In genomic region chr3:108851554-108851953, GRCm38 (mm10) we compare ENCODE assay signal across 21 mouse cellular contexts. TPM values are rescaled to one million over a fixed set of nuclear protein-coding genes. Genes with fewer than 3 reads are reported as not detected.
A peak's percentile ranks its signal among the peaks of the same experiment; 100 is the strongest.
DNase-seq lines count a peak whose midpoint lies in the region; ATAC-seq and TF ChIP-seq lines count a peak whose summit lies in the region.
"Had no signal": no experiment of that assay in that cellular context is flagged by ENCODE, and none has a peak within 500 bp of the region (broad histone marks: within the 10 kb centered on the region; RNA-seq: fewer than 3 reads in every experiment).

No protein-coding gene starts in this region.

- intact Hi-C loops in gastrocnemius, postnatal 36 days (cut with DNase I) = loop anchor here (10.0 kb wide), 1 partner anchor 213 kb away; no protein-coding TSS in a partner anchor

- no peak for DNase-seq in hindbrain, postnatal 0 days (ENCODE audit: low spot score)
- no peak for DNase-seq in hindbrain, embryonic 10.5 days (ENCODE audit: low spot score)
- DNase-seq in 3T3-L1 (ENCODE audit: low read depth, low spot score) (peak; percentile 35), MEL (ENCODE audit: low read depth, low spot score) (no peak)
- no peak for DNase-seq in gastrocnemius, postnatal 36 days
- DNase-seq in kidney, postnatal 25 days = no peak
- no peak for DNase-seq in thymus, postnatal 36 days
- DNase-seq: cerebellum, adult 9-11 months; cerebellum, postnatal 36 days; heart, postnatal 10 days; heart, postnatal 4 days; kidney, adult 18-20 months had no signal

- no peaks in the 10 kb centered on the region for H3K36me3 ChIP-seq in hindbrain, postnatal 0 days (ENCODE audit: insufficient read depth, low read length)
- no peaks in the 10 kb centered on the region for H3K36me3 ChIP-seq in hindbrain, embryonic 10.5 days
- peaks cover 0 to 8% of the 10 kb centered on the region in 2 experiments; a peak in 2 of 4 replicates for H3K36me3 ChIP-seq in MEL (ENCODE audit: control insufficient read depth in 1 of 2, insufficient read depth in 2 of 2, low read length in 2 of 2)
- no peaks in the 10 kb centered on the region for H3K36me3 ChIP-seq in intestine, embryonic 15.5 days
- H3K36me3 ChIP-seq: embryonic facial prominence, embryonic 13.5 days; forebrain, embryonic 10.5 days; forebrain, embryonic 15.5 days; G1E; heart, embryonic 10.5 days had no signal

- H3K79me2 ChIP-seq in MEL (ENCODE audit: control insufficient read depth, insufficient read depth, low read length, poor library complexity) = no peaks in the 10 kb centered on the region

- H3K27ac ChIP-seq in hindbrain, postnatal 0 days = no peak overlapping the region
- H3K27ac ChIP-seq in hindbrain, embryonic 10.5 days = no peak overlapping the region
- no peak overlapping the region for H3K27ac ChIP-seq in MEL (ENCODE audit: control insufficient read depth, low read depth, low read length)
- 0 out of 2 replicates have a peak overlapping the region, but pooled peaks have one; percentile 2 for H3K27ac ChIP-seq in intestine, embryonic 15.5 days
- H3K27ac ChIP-seq: embryonic facial prominence, embryonic 13.5 days; forebrain, embryonic 10.5 days; forebrain, embryonic 15.5 days; heart, embryonic 10.5 days; hindbrain, embryonic 14.5 days had no signal

- no peaks in the 10 kb centered on the region for H3K4me1 ChIP-seq in hindbrain, postnatal 0 days (ENCODE audit: insufficient read depth, low read length)
- H3K4me1 ChIP-seq in hindbrain, embryonic 10.5 days (replicated peaks) = peaks cover 18% of the 10 kb centered on the region
- H3K4me1 ChIP-seq in MEL (ENCODE audit: control insufficient read depth in 1 of 2, insufficient read depth in 2 of 2, low read length in 2 of 2) = peaks cover 4 to 23% of the 10 kb centered on the region in 2 experiments; a peak in 2 of 4 replicates
- peaks cover 16% of the 10 kb centered on the region; the same call in 1 of the 2 replicates for H3K4me1 ChIP-seq in intestine, embryonic 15.5 days (replicated peaks)

- 86% methylated on average over 3 of the region's 3 CpGs for WGBS in hindbrain, postnatal 0 days
- WGBS in hindbrain, embryonic 10.5 days = 89% methylated on average over 3 of the region's 3 CpGs
- WGBS in intestine, embryonic 15.5 days = 45% methylated on average over 3 of the region's 3 CpGs

- H3K9me3 ChIP-seq in hindbrain, postnatal 0 days (ENCODE audit: low read length) = no peaks in the 10 kb centered on the region
- H3K9me3 ChIP-seq in hindbrain, embryonic 10.5 days = no peaks in the 10 kb centered on the region
- H3K9me3 ChIP-seq in MEL (replicated peaks; ENCODE audit: insufficient read depth, low read length) = no peaks in the 10 kb centered on the region
- no peaks in the 10 kb centered on the region for H3K9me3 ChIP-seq in intestine, embryonic 15.5 days
- H3K9me3 ChIP-seq: embryonic facial prominence, embryonic 13.5 days; forebrain, embryonic 10.5 days; forebrain, embryonic 15.5 days; G1E; heart, embryonic 10.5 days had no signal

- no peak for TF ChIP-seq CTCF in hindbrain, postnatal 0 days (IDR thresholded peaks at IDR 0.05; ENCODE audit: low read depth)
- TF ChIP-seq CTCF in MEL (IDR thresholded peaks at IDR 0.05 in 2 of 3, conservative IDR thresholded peaks at IDR 0.05 in 1 of 3; ENCODE audit: control insufficient read depth in 1 of 3, insufficient read depth in 1 of 3, low read depth in 2 of 3, low read length in 3 of 3, poor library complexity in 1 of 3, severe bottlenecking in 1 of 3) = no peak; a peak in 1 of 6 replicates

- H3K9ac ChIP-seq in hindbrain, postnatal 0 days (replicated peaks; ENCODE audit: low read length) = no peak overlapping the region
- H3K9ac ChIP-seq in MEL (ENCODE audit: control insufficient read depth, low read depth, low read length, poor library complexity, severe bottlenecking) = no peak overlapping the region
- no peak overlapping the region for H3K9ac ChIP-seq in intestine, embryonic 15.5 days
- H3K9ac ChIP-seq: embryonic facial prominence, embryonic 13.5 days; forebrain, embryonic 15.5 days; hindbrain, embryonic 14.5 days had no signal

- ATAC-seq in hindbrain, postnatal 0 days = 0 out of 2 replicates have a peak, but pooled peaks have one; percentile 1
- ATAC-seq in intestine, embryonic 15.5 days = peak; percentile 72
- ATAC-seq: activated CD4-positive, CD25-positive, alpha-beta regulatory T cell, adult 4 months; forebrain, embryonic 15.5 days; Patski had no signal

- no peak overlapping the region for H3K4me3 ChIP-seq in hindbrain, postnatal 0 days (ENCODE audit: low read length)
- no peak overlapping the region for H3K4me3 ChIP-seq in hindbrain, embryonic 10.5 days
- H3K4me3 ChIP-seq in MEL (ENCODE audit: control insufficient read depth in 1 of 2, insufficient read depth in 1 of 2, low read depth in 2 of 2, low read length in 2 of 2) = no peak overlapping the region
- no peak overlapping the region for H3K4me3 ChIP-seq in intestine, embryonic 15.5 days (replicated peaks)
- H3K4me3 ChIP-seq: embryonic facial prominence, embryonic 13.5 days; forebrain, embryonic 10.5 days; forebrain, embryonic 15.5 days; heart, embryonic 10.5 days had no signal

- no peak overlapping the region for H3K4me2 ChIP-seq in hindbrain, postnatal 0 days (ENCODE audit: low read depth, low read length)
- no peak overlapping the region for H3K4me2 ChIP-seq in intestine, embryonic 15.5 days (replicated peaks)
- H3K4me2 ChIP-seq: embryonic facial prominence, embryonic 13.5 days; forebrain, embryonic 15.5 days; hindbrain, embryonic 14.5 days had no signal

- no peak for TF ChIP-seq EP300 in MEL (IDR thresholded peaks at IDR 0.05; ENCODE audit: low read depth in 1 of 2, low read length in 2 of 2)

- no peak for TF ChIP-seq RAD21 in MEL (IDR thresholded peaks at IDR 0.05; ENCODE audit: low read depth, low read length)

- H3K27me3 ChIP-seq in hindbrain, postnatal 0 days (ENCODE audit: insufficient read depth, low read length) = no peaks in the 10 kb centered on the region
- no peaks in the 10 kb centered on the region for H3K27me3 ChIP-seq in hindbrain, embryonic 10.5 days (ENCODE audit: insufficient read depth, poor library complexity, severe bottlenecking)
- peaks cover 0 to 2% of the 10 kb centered on the region in 2 experiments; a peak in 3 of 4 replicates for H3K27me3 ChIP-seq in MEL (ENCODE audit: control insufficient read depth in 1 of 2, insufficient read depth in 2 of 2, low read length in 2 of 2)
- H3K27me3 ChIP-seq in intestine, embryonic 15.5 days (replicated peaks) = no peaks in the 10 kb centered on the region
- H3K27me3 ChIP-seq: embryonic facial prominence, embryonic 13.5 days; forebrain, embryonic 15.5 days; Patski had no signal

- TF ChIP-seq POLR2A in MEL (IDR thresholded peaks at IDR 0.05; ENCODE audit: control insufficient read depth in 1 of 2, insufficient read depth in 1 of 2, low read depth in 1 of 2, low read length in 2 of 2, poor library complexity in 1 of 2) = no peak

TF ChIP-seq in MEL, 35 proteins besides CTCF, POLR2A, EP300 and RAD21:
- TF ChIP-seq ETS1 (IDR thresholded peaks at IDR 0.05; ENCODE audit: low read depth, low read length) = no peak
- TF ChIP-seq ELF1 (IDR thresholded peaks at IDR 0.05; ENCODE audit: low read depth, low read length) = no peak
- no peak for TF ChIP-seq MAFK (IDR thresholded peaks at IDR 0.05; ENCODE audit: borderline replicate concordance, low read depth, low read length)
- peak; percentile 77 for TF ChIP-seq ZNF384 (IDR thresholded peaks at IDR 0.05; ENCODE audit: low read depth, low read length)
- TF ChIP-seq SIN3A (IDR thresholded peaks at IDR 0.05; ENCODE audit: low read length) = 0 out of 2 replicates have a peak, but pooled peaks have one; percentile 9
- peak; percentile 27; the same call in 1 of the 2 replicates for TF ChIP-seq GATA1 (IDR thresholded peaks at IDR 0.05; ENCODE audit: low read depth, low read length)
- TF ChIP-seq RCOR1 (IDR thresholded peaks at IDR 0.05; ENCODE audit: low read depth, low read length) = peak; percentile 50; the same call in 1 of the 2 replicates

RNA-seq across cellular contexts. Expression of gene Stxbp3, which starts 11.2 kb away (rescaled TPM):
- 7.6 and 34.3 TPM in 2 replicates for total RNA-seq in hindbrain, postnatal 0 days (2014; rRNA removed)
- polyA plus RNA-seq in hindbrain, postnatal 0 days (2015; fragmentation: Nextera tagmentation; extraction: Ambion mirVana) = 13.4 and 17.1 TPM in 2 replicates
- polyA plus RNA-seq in hindbrain, embryonic 10.5 days (2016; fragmentation: Nextera tagmentation; extraction: Ambion mirVana) = 18.9 and 26.1 TPM in 2 replicates
- total RNA-seq in MEL (2012; rRNA removed) = 19.2 and 32.2 TPM in 2 replicates
- 10 to 100 TPM in 1 of 2 experiments, not detected in 1; 15.9 TPM for polyA plus RNA-seq in MEL (2012; ENCODE audit: insufficient read depth in 1 of 2, insufficient read length in 2 of 2, low read depth in 1 of 2, low replicate concordance in 2 of 2, missing spikeins in 1 of 2)
- polyA plus RNA-seq in intestine, embryonic 15.5 days (2015; fragmentation: Nextera tagmentation; extraction: Ambion mirVana) = 44.3 and 46.0 TPM in 2 replicates
- total RNA-seq in gastrocnemius, postnatal 36 days (2021) = 10 to 100 TPM; 25.3 to 26.7 TPM

RNA-seq across cellular contexts. Expression of gene Fndc7, which starts 38.3 kb away (rescaled TPM):
- total RNA-seq in hindbrain, postnatal 0 days (2014; rRNA removed) = 0.14 and 0.16 TPM in 2 replicates
- polyA plus RNA-seq in hindbrain, postnatal 0 days (2015; fragmentation: Nextera tagmentation; extraction: Ambion mirVana) = 0.06 TPM in 1 of 2 replicates, not detected in the other
- polyA plus RNA-seq in hindbrain, embryonic 10.5 days (2016; fragmentation: Nextera tagmentation; extraction: Ambion mirVana) = 0.05 TPM in 1 of 2 replicates, not detected in the other
- total RNA-seq in MEL (2012; rRNA removed) = 0.10 TPM in 1 of 2 replicates, not detected in the other
- under 1 TPM in 1 of 2 experiments, not detected in 1; 0.13 TPM for polyA plus RNA-seq in MEL (2012; ENCODE audit: insufficient read depth in 1 of 2, insufficient read length in 2 of 2, low read depth in 1 of 2, low replicate concordance in 2 of 2, missing spikeins in 1 of 2)
- polyA plus RNA-seq in intestine, embryonic 15.5 days (2015; fragmentation: Nextera tagmentation; extraction: Ambion mirVana) = 0.05 and 0.14 TPM in 2 replicates
- under 1 TPM in 1 of 2 experiments, not detected in 1; 0.05 TPM for total RNA-seq in gastrocnemius, postnatal 36 days (2021)
- polyA plus RNA-seq: forebrain, embryonic 10.5 days; forebrain, embryonic 15.5 days; G1E; hindbrain, embryonic 14.5 days had no signal

RNA-seq across cellular contexts. Expression of gene Prpf38b, which starts 60.0 kb away (rescaled TPM):
- total RNA-seq in hindbrain, postnatal 0 days (2014; rRNA removed) = 23.8 and 26.7 TPM in 2 replicates
- 39.4 and 41.8 TPM in 2 replicates for polyA plus RNA-seq in hindbrain, postnatal 0 days (2015; fragmentation: Nextera tagmentation; extraction: Ambion mirVana)
- 52.6 and 74.6 TPM in 2 replicates for polyA plus RNA-seq in hindbrain, embryonic 10.5 days (2016; fragmentation: Nextera tagmentation; extraction: Ambion mirVana)
- total RNA-seq in MEL (2012; rRNA removed) = 37.0 and 43.0 TPM in 2 replicates
- 100 to 1,000 TPM; 128 to 138 TPM for polyA plus RNA-seq in MEL (2012; ENCODE audit: insufficient read depth in 1 of 2, insufficient read length in 2 of 2, low read depth in 1 of 2, low replicate concordance in 2 of 2, missing spikeins in 1 of 2)
- 74.4 and 79.3 TPM in 2 replicates for polyA plus RNA-seq in intestine, embryonic 15.5 days (2015; fragmentation: Nextera tagmentation; extraction: Ambion mirVana)
- total RNA-seq in gastrocnemius, postnatal 36 days (2021) = 10 to 100 TPM; 13.1 to 17.2 TPM
